Mouse (Mus musculus) hindbrain, embryonic 16.5 days (tissue): Measurements from ENCODE around the gene Ppp2r3a. TPM values are rescaled to one million over a fixed set of nuclear protein-coding genes. Genes with fewer than 3 reads are reported as not detected.

Source experiments
- ATAC-seq: fragments of 200-750 bp; cut with Nextera tagmentation; 2 replicates; pipeline ENCODE4 v1.8.0; 2017; ENCODE audit warnings: moderate TSS enrichment, moderate library complexity
- H3K27ac ChIP-seq: fragments of 300-500 bp; sonication (generic); 2 replicates; pipeline ENCODE4 v1.5.1; 2014; ENCODE audit warnings: low read depth, mild to moderate bottlenecking, control low read depth, low read length, moderate library complexity
- H3K27me3 ChIP-seq: fragments of 300-500 bp; sonication (generic); replicated peaks from 2 replicates; pipeline ENCODE4 v1.6.1; 2014; ENCODE audit warnings: low read length; ENCODE audit not compliant: control insufficient read depth, insufficient read depth
- H3K36me3 ChIP-seq: fragments of 300-500 bp; sonication (generic); 2 replicates; pipeline ENCODE4 v1.6.1; 2014; ENCODE audit warnings: mild to moderate bottlenecking, low read length, moderate library complexity, mixed read lengths; ENCODE audit not compliant: control insufficient read depth, insufficient read depth
- H3K4me1 ChIP-seq: fragments of 300-500 bp; sonication (generic); 2 replicates; pipeline ENCODE4 v1.6.1; 2014; ENCODE audit warnings: low read depth, low read length; ENCODE audit not compliant: control insufficient read depth, insufficient read depth
- H3K4me2 ChIP-seq: fragments of 300-500 bp; sonication (generic); 2 replicates; pipeline ENCODE4 v1.6.1; 2014; ENCODE audit warnings: mild to moderate bottlenecking, low read length, control low read depth, moderate library complexity
- H3K4me3 ChIP-seq: fragments of 300-500 bp; sonication (generic); 2 replicates; pipeline ENCODE4 v1.5.1; 2014; ENCODE audit warnings: mild to moderate bottlenecking, low read length, control low read depth, moderate library complexity
- H3K9ac ChIP-seq: fragments of 300-500 bp; sonication (generic); 2 replicates; pipeline ENCODE4 v1.6.1; 2014; ENCODE audit warnings: low read depth, mild to moderate bottlenecking, control low read depth, low read length, moderate library complexity
- H3K9me3 ChIP-seq: fragments of 300-500 bp; sonication (generic); 2 replicates; pipeline ENCODE4 v1.6.1; 2014; ENCODE audit warnings: mild to moderate bottlenecking, low read length, moderate library complexity; ENCODE audit not compliant: control insufficient read depth
- WGBS: fragments of 180-500 bp; shearing (Covaris S2); extraction: QIAGEN DNeasy Blood & Tissue Kit; methylation state at CpG from one replicate; pipeline ENCODE4 v1.1.7; 2014; 5-methylcytosine and 5-hydroxymethylcytosine counted together
- polyA plus RNA-seq: library from polyadenylated mRNA; unstranded; fragments of >200 nt; fragmentation: Nextera tagmentation; extraction: Ambion mirVana; gene quantifications from 2 replicates; pipeline ENCODE4 v1.2.1, GENCODE M21; 2015

The Ppp2r3a gene
- polyA plus RNA-seq, 1 experiment from 2014 or later = 18.4 TPM

- peak overlapping the region; percentile 3; the same call in 1 of the 2 replicates for H3K4me2 ChIP-seq
- no peaks in the 10 kb centered on the region for H3K36me3 ChIP-seq
- ATAC-seq = no peak
- WGBS = 43% methylated on average over 11 of the region's 11 CpGs
- no peak overlapping the region for H3K4me3 ChIP-seq
- H3K27ac ChIP-seq = no peak overlapping the region
- H3K9me3 ChIP-seq = no peaks in the 10 kb centered on the region
- peaks cover 9% of the 10 kb centered on the region for H3K4me1 ChIP-seq
- no peaks in the 10 kb centered on the region for H3K27me3 ChIP-seq
- no peak overlapping the region for H3K9ac ChIP-seq
These were observed 10.5 kb upstream of the Ppp2r3a start for GRCm38 (mm10) chr9:101261989-101262571.

- Histone ChIP-seq H3K4me3 (no peak overlapping the region), H3K4me1 (peaks cover 9% of the 10 kb centered on the region), H3K27ac (no peak overlapping the region), H3K27me3 (no peaks in the 10 kb centered on the region), H3K9me3 (no peaks in the 10 kb centered on the region), H3K4me2 (no peak overlapping the region), H3K36me3 (no peaks in the 10 kb centered on the region), H3K9ac (no peak overlapping the region)
- no peak for ATAC-seq
- WGBS = 60% methylated on average over 4 of the region's 4 CpGs
These were observed 9.8 kb upstream of the Ppp2r3a start for GRCm38 (mm10) chr9:101261443-101261842.

DNA sequence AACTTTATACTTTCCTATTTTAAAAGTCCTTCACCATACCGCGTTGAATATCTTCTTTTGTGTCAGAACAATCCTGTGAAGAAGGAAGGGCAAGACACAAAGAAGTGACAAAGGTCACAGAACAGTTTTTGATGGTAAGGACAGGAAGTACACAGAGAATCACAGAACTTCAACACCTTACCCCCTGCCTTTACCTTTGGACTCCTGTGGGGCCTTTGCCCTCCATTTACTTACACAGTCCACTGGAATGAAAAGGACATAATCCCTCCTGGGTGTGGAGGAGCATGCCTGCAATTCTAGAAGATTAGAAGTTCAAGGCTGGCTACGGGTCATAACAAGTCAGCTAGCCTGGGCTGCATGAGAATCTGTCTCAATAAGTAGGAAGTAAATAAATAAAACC, 1.5 kb upstream of the Ppp2r3a start:
- no peak for ATAC-seq

DNA sequence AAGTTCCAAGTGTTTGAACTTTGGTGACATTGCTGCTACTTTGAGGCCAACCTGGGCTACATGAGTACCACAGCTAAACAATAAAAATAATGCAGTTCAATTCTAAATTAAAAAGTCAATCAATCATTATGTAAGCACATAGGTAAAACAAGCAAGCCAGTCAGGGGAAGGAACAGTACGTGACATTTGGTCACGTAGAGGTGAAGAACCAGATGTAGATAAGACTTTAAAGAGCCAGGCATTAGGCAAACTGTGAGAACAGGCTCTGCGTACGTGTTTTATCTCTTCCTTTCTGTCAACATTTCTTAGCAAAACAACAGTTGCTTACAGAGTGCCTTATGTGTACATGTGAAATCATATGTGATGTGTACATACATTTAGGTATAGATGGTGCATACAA, 946 bp upstream of the Ppp2r3a start:
- H3K27me3 ChIP-seq = no peaks in the 10 kb centered on the region
- no peaks in the 10 kb centered on the region for H3K36me3 ChIP-seq
- no peak overlapping the region for H3K4me2 ChIP-seq
- 74% methylated on average over 4 of the region's 4 CpGs for WGBS
- H3K9me3 ChIP-seq = no peaks in the 10 kb centered on the region
- peaks cover 15% of the 10 kb centered on the region for H3K4me1 ChIP-seq
- H3K27ac ChIP-seq = no peak overlapping the region
- no peak overlapping the region for H3K4me3 ChIP-seq
- H3K9ac ChIP-seq = no peak overlapping the region
- ATAC-seq = no peak

More for the DNA sequence above, 1.5 kb upstream of the Ppp2r3a start:
- Histone ChIP-seq H3K4me1 (peaks cover 12% of the 10 kb centered on the region), H3K4me3 (no peak overlapping the region), H3K9me3 (no peaks in the 10 kb centered on the region), H3K36me3 (no peaks in the 10 kb centered on the region), H3K27me3 (no peaks in the 10 kb centered on the region), H3K27ac (no peak overlapping the region), H3K4me2 (no peak overlapping the region), H3K9ac (no peak overlapping the region)
- 68% methylated on average over 3 of the region's 3 CpGs for WGBS

GRCm38 (mm10) chr9:101250981-101251643, 483 bp downstream of the Ppp2r3a start:
- Histone ChIP-seq H3K9ac (peak overlapping the region; percentile 83), H3K4me1 (peaks cover 16% of the 10 kb centered on the region), H3K9me3 (no peaks in the 10 kb centered on the region), H3K36me3 (no peaks in the 10 kb centered on the region), H3K27ac (peak overlapping the region; percentile 96), H3K4me3 (peak overlapping the region; percentile 54), H3K4me2 (peak overlapping the region; percentile 61), H3K27me3 (no peaks in the 10 kb centered on the region)
- WGBS = under 1% methylated on average over 43 of the region's 61 CpGs
- ATAC-seq = peak; percentile 96

DNA sequence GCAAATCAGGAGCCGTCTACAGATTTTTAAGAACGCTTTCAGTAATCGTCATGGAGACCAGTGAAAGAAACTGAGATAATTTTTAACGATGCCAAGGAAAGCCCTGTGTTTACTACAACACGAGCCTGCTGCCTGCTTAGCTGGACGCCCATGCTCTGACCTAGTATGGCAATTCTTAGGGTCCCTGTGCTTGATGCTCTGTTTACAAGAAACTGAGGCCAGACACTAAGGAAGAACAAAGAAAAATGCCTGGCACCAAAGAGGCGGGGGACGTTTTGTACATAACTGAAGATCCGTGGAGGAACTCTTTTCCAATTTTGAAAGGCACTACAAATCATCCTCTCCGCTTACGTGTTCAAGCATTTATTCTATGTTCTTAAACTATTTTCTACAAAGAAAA, 1.1 kb downstream of the Ppp2r3a start:
- H3K9ac ChIP-seq = peak overlapping the region; percentile 83
- no peaks in the 10 kb centered on the region for H3K27me3 ChIP-seq
- peak overlapping the region; percentile 54 for H3K4me3 ChIP-seq
- H3K27ac ChIP-seq = peak overlapping the region; percentile 96
- ATAC-seq = no peak
- WGBS = 2% methylated on average over 11 of the region's 11 CpGs
- peak overlapping the region; percentile 61 for H3K4me2 ChIP-seq
- no peaks in the 10 kb centered on the region for H3K9me3 ChIP-seq
- H3K36me3 ChIP-seq = no peaks in the 10 kb centered on the region
- peaks cover 16% of the 10 kb centered on the region for H3K4me1 ChIP-seq

DNA sequence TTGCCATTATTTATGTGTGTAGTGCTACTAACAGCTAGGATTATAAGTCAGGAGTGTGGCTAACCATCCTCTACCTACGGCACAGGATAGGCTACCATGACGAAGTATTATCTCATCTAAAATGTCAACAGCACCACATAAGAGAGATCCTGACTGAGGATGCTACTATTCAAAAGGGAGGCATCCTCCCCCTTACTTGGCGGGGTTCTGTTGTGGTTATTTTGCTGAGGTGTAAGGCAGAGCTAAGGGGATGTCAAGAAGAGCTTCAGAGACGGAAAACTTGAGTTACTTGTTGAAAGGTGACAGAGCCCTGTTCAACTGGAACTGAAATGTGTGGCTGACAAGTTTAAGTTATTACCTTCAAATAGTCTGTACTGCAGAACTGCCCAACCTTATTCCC, 2.0 kb downstream of the Ppp2r3a start:
- Histone ChIP-seq H3K27ac (no peak overlapping the region; the same call in 1 of the 2 replicates), H3K9me3 (no peaks in the 10 kb centered on the region)

GRCm38 (mm10) chr9:101247541-101247940, 4.1 kb downstream of the Ppp2r3a start:
- Histone ChIP-seq H3K27ac (no peak overlapping the region), H3K4me1 (peaks cover 16% of the 10 kb centered on the region), H3K9ac (no peak overlapping the region), H3K27me3 (no peaks in the 10 kb centered on the region), H3K4me3 (no peak overlapping the region), H3K36me3 (no peaks in the 10 kb centered on the region), H3K9me3 (no peaks in the 10 kb centered on the region), H3K4me2 (no peak overlapping the region)
- ATAC-seq = no peak
- 46% methylated on average over 7 of the region's 7 CpGs for WGBS

More for the DNA sequence above, 2.0 kb downstream of the Ppp2r3a start:
- 65% methylated on average over 4 of the region's 4 CpGs for WGBS
- Histone ChIP-seq H3K9ac (no peak overlapping the region), H3K36me3 (no peaks in the 10 kb centered on the region), H3K4me1 (peaks cover 16% of the 10 kb centered on the region), H3K4me2 (peak overlapping the region; percentile 61), H3K27me3 (no peaks in the 10 kb centered on the region), H3K4me3 (peak overlapping the region; percentile 54)
- no peak for ATAC-seq

DNA sequence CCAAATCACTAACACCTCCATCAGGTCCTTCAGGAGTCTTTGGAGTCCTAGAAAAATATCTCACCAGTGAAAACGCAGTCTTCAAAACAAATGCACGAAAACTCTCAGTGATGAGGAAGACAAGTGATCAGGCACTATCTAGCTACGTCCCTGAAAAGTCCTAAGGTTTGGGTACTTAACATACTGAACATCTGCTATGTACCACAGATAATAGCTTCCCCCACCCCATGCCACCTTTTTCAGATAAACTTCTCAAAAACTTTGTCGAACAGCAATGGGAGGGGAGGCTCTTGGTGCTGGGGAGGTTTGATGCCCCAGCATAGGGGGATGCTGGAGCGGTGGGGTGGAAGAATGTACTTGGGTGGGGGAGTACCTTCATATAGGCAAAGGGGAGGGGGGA, 6.1 kb downstream of the Ppp2r3a start:
- Histone ChIP-seq H3K27ac (no peak overlapping the region), H3K9ac (no peak overlapping the region), H3K4me2 (no peak overlapping the region), H3K36me3 (no peaks in the 10 kb centered on the region), H3K27me3 (no peaks in the 10 kb centered on the region), H3K4me1 (peaks cover 16% of the 10 kb centered on the region), H3K9me3 (no peaks in the 10 kb centered on the region), H3K4me3 (no peak overlapping the region)
- ATAC-seq = no peak
- WGBS = 93% methylated on average over 5 of the region's 5 CpGs
